Mouse (Mus musculus) forebrain, embryonic 11.5 days (tissue): Measurements from ENCODE around the gene Fat3. TPM values are rescaled to one million over a fixed set of nuclear protein-coding genes. Genes with fewer than 3 reads are reported as not detected.

Experiments used
- ATAC-seq: fragments of 200-750 bp; cut with Nextera tagmentation; replicated peaks from 2 replicates; pipeline ENCODE4 v1.8.0; 2017; ENCODE audit warnings: moderate TSS enrichment; ENCODE audit not compliant: low FRiP score
- DNase-seq: peaks from one replicate; pipeline ENCODE4 v3.0.0-alpha.2; 2017; ENCODE audit warnings: low spot score
- H3K27ac ChIP-seq: fragments of 300-500 bp; sonication (generic); 2 replicates; pipeline ENCODE4 v1.5.1; 2014; ENCODE audit warnings: low read depth, low read length
- H3K27me3 ChIP-seq: fragments of 300-500 bp; sonication (generic); 2 replicates; pipeline ENCODE4 v1.6.1; 2014; ENCODE audit warnings: mild to moderate bottlenecking, low read length, mixed read lengths; ENCODE audit not compliant: control insufficient read depth, insufficient read depth
- H3K36me3 ChIP-seq: fragments of 300-500 bp; sonication (generic); 2 replicates; pipeline ENCODE4 v1.6.1; 2014; ENCODE audit warnings: mild to moderate bottlenecking, low read length, moderate library complexity, mixed read lengths; ENCODE audit not compliant: control insufficient read depth, insufficient read depth
- H3K4me1 ChIP-seq: fragments of 300-500 bp; sonication (generic); replicated peaks from 2 replicates; pipeline ENCODE4 v1.6.1; 2014; ENCODE audit warnings: low read length, mixed read lengths; ENCODE audit not compliant: control insufficient read depth, insufficient read depth
- H3K4me2 ChIP-seq: fragments of 300-500 bp; sonication (generic); 2 replicates; pipeline ENCODE4 v1.6.1; 2014; ENCODE audit warnings: low read depth, mild to moderate bottlenecking, low read length, moderate library complexity, mixed read lengths; ENCODE audit not compliant: severe bottlenecking
- H3K4me3 ChIP-seq: fragments of 300-500 bp; sonication (generic); 2 replicates; pipeline ENCODE4 v1.5.1; 2014; ENCODE audit warnings: low read depth, low read length
- H3K9ac ChIP-seq: fragments of 300-500 bp; sonication (generic); 2 replicates; pipeline ENCODE4 v1.6.1; 2014; ENCODE audit warnings: low read length
- H3K9me3 ChIP-seq: fragments of 300-500 bp; sonication (generic); 2 replicates; pipeline ENCODE4 v1.6.1; 2016; ENCODE audit warnings: low read length, mixed read lengths; ENCODE audit not compliant: control insufficient read depth
- WGBS: fragments of 180-500 bp; shearing (Covaris S2); extraction: QIAGEN DNeasy Blood & Tissue Kit; methylation state at CpG from one replicate; pipeline ENCODE4 v1.1.7; 2014; 5-methylcytosine and 5-hydroxymethylcytosine counted together
- polyA plus RNA-seq: library from polyadenylated mRNA; unstranded; fragments of >200 nt; fragmentation: Nextera tagmentation; extraction: Ambion mirVana; gene quantifications from 2 replicates; pipeline ENCODE4 v1.2.1, GENCODE M21; 2014

Gene Fat3
- polyA plus RNA-seq, 1 experiment from 2014 or later = 12.4 TPM

GRCm38 (mm10) chr9:16402815-16403214, 98.3 kb downstream of the Fat3 start:
- WGBS = 71% methylated on average over 3 of the region's 3 CpGs
- no peak for ATAC-seq

GRCm38 (mm10) chr9:16398734-16399686, 102.1 kb downstream of the Fat3 start:
- ATAC-seq (peak; percentile 78), DNase-seq (peak; percentile 66)
- Histone ChIP-seq H3K4me3 (no peak overlapping the region), H3K9me3 (no peaks in the 10 kb centered on the region), H3K27ac (peak overlapping the region; percentile 41; the same call in 1 of the 2 replicates), H3K36me3 (no peaks in the 10 kb centered on the region), H3K4me1 (peaks cover 18% of the 10 kb centered on the region), H3K9ac (no peak overlapping the region), H3K4me2 (no peak overlapping the region), H3K27me3 (no peaks in the 10 kb centered on the region)
- 37% methylated on average over 6 of the region's 6 CpGs for WGBS

More at GRCm38 (mm10) chr9:16402815-16403214, 98.3 kb downstream of the Fat3 start:
- no peaks in the 10 kb centered on the region for H3K36me3 ChIP-seq
- H3K9ac ChIP-seq = no peak overlapping the region
- peaks cover 20% of the 10 kb centered on the region for H3K4me1 ChIP-seq
- no peak for DNase-seq
- H3K9me3 ChIP-seq = no peaks in the 10 kb centered on the region
- no peak overlapping the region for H3K4me3 ChIP-seq
- no peak overlapping the region for H3K27ac ChIP-seq
- no peak overlapping the region for H3K4me2 ChIP-seq
- no peaks in the 10 kb centered on the region for H3K27me3 ChIP-seq

- Histone ChIP-seq H3K9ac (no peak overlapping the region), H3K27me3 (no peaks in the 10 kb centered on the region), H3K9me3 (no peaks in the 10 kb centered on the region), H3K4me1 (no peaks in the 10 kb centered on the region), H3K36me3 (no peaks in the 10 kb centered on the region), H3K27ac (no peak overlapping the region; the same call in 1 of the 2 replicates), H3K4me2 (no peak overlapping the region), H3K4me3 (no peak overlapping the region)
- DNase-seq (no peak), ATAC-seq (no peak)
- WGBS = 83% methylated on average over 4 of the region's 4 CpGs
Observed at GRCm38 (mm10) chr9:16389141-16389540, 111.9 kb downstream of the Fat3 start.

- H3K4me3 ChIP-seq = no peak overlapping the region
- no peak overlapping the region for H3K27ac ChIP-seq
- H3K9me3 ChIP-seq = no peaks in the 10 kb centered on the region
- DNase-seq = no peak
- H3K4me1 ChIP-seq = no peaks in the 10 kb centered on the region
- H3K36me3 ChIP-seq = no peaks in the 10 kb centered on the region
- H3K9ac ChIP-seq = no peak overlapping the region
- no peak for ATAC-seq
- H3K4me2 ChIP-seq = no peak overlapping the region
- H3K27me3 ChIP-seq = no peaks in the 10 kb centered on the region
Observed at GRCm38 (mm10) chr9:16387527-16387926, 113.6 kb downstream of the Fat3 start.

GRCm38 (mm10) chr9:16363713-16364112, 137.4 kb downstream of the Fat3 start:
- no peaks in the 10 kb centered on the region for H3K9me3 ChIP-seq
- no peak overlapping the region for H3K27ac ChIP-seq
- ATAC-seq (no peak), DNase-seq (no peak)
- H3K4me3 ChIP-seq = no peak overlapping the region
- no peak overlapping the region for H3K9ac ChIP-seq
- H3K4me1 ChIP-seq = peaks cover 4% of the 10 kb centered on the region
- no peak overlapping the region for H3K4me2 ChIP-seq
- no peaks in the 10 kb centered on the region for H3K36me3 ChIP-seq
- no peaks in the 10 kb centered on the region for H3K27me3 ChIP-seq
- 81% methylated on average over 3 of the region's 3 CpGs for WGBS

GRCm38 (mm10) chr9:16361811-16362210, 139.3 kb downstream of the Fat3 start:
- H3K4me2 ChIP-seq = no peak overlapping the region
- DNase-seq (no peak), ATAC-seq (no peak; the same call in 1 of the 2 replicates)
- no peak overlapping the region for H3K4me3 ChIP-seq
- H3K4me1 ChIP-seq = peaks cover 4% of the 10 kb centered on the region
- no peaks in the 10 kb centered on the region for H3K9me3 ChIP-seq
- no peaks in the 10 kb centered on the region for H3K36me3 ChIP-seq
- no peak overlapping the region for H3K27ac ChIP-seq
- no peak overlapping the region for H3K9ac ChIP-seq
- no peaks in the 10 kb centered on the region for H3K27me3 ChIP-seq
- 7% methylated on average over 5 of the region's 5 CpGs for WGBS

GRCm38 (mm10) chr9:16356636-16357035, 144.4 kb downstream of the Fat3 start:
- DNase-seq = no peak
- H3K36me3 ChIP-seq = no peaks in the 10 kb centered on the region
- no peaks in the 10 kb centered on the region for H3K27me3 ChIP-seq
- H3K4me2 ChIP-seq = no peak overlapping the region
- WGBS = 91% methylated on average over 4 of the region's 4 CpGs
- no peaks in the 10 kb centered on the region for H3K9me3 ChIP-seq
- no peak for ATAC-seq
- H3K4me1 ChIP-seq = no peaks in the 10 kb centered on the region; the same call in 1 of the 2 replicates
- no peak overlapping the region for H3K27ac ChIP-seq
- H3K9ac ChIP-seq = no peak overlapping the region
- H3K4me3 ChIP-seq = no peak overlapping the region

- Histone ChIP-seq H3K4me2 (no peak overlapping the region), H3K27me3 (no peaks in the 10 kb centered on the region), H3K4me3 (no peak overlapping the region), H3K4me1 (no peaks in the 10 kb centered on the region), H3K9me3 (no peaks in the 10 kb centered on the region), H3K27ac (no peak overlapping the region), H3K9ac (no peak overlapping the region), H3K36me3 (no peaks in the 10 kb centered on the region)
- 24% methylated on average over 1 of the region's 1 CpGs for WGBS
- DNase-seq (no peak), ATAC-seq (no peak)
Observed at GRCm38 (mm10) chr9:16354906-16355305, 146.2 kb downstream of the Fat3 start.
